Mouse (Mus musculus): Measurements from ENCODE around the gene Ranbp1.

Ranbp1 gene

GRCm38 (mm10) chr16:18233919-18234670, 14.4 kb downstream of the Ranbp1 start:
- no peak for DNase-seq

GRCm38 (mm10) chr16:18233451-18233850, 15.1 kb downstream of the Ranbp1 start:
- no peak for DNase-seq

- DNase-seq = no peak
These were observed 17.1 kb downstream of the Ranbp1 start for GRCm38 (mm10) chr16:18231451-18231850.

GRCm38 (mm10) chr16:18231047-18231446, 17.5 kb downstream of the Ranbp1 start:
- no peak for DNase-seq

GRCm38 (mm10) chr16:18230617-18231016, 17.9 kb downstream of the Ranbp1 start:
- no peak for DNase-seq

GRCm38 (mm10) chr16:18229622-18230021, 18.9 kb downstream of the Ranbp1 start:
- peak; percentile 70 to 80 for DNase-seq

- peak; percentile 80 to 84 for DNase-seq
These were observed 19.7 kb downstream of the Ranbp1 start for GRCm38 (mm10) chr16:18228856-18229255.

- peak in 1 of 2 experiments; percentile 13 for DNase-seq
These were observed 20.6 kb downstream of the Ranbp1 start for GRCm38 (mm10) chr16:18227897-18228422.

- DNase-seq = peak in 1 of 2 experiments; percentile 11
These were observed 21.3 kb downstream of the Ranbp1 start for GRCm38 (mm10) chr16:18227187-18227586.

GRCm38 (mm10) chr16:18222188-18222587, 26.3 kb downstream of the Ranbp1 start:
- peak in 1 of 2 experiments; percentile 4 for DNase-seq

- DNase-seq = peak in 1 of 2 experiments; percentile 45
These were observed 27.0 kb downstream of the Ranbp1 start for GRCm38 (mm10) chr16:18221543-18221898.

GRCm38 (mm10) chr16:18220856-18221542, 27.5 kb downstream of the Ranbp1 start:
- peak in 1 of 2 experiments; percentile 4 for DNase-seq

- DNase-seq = peak in 1 of 2 experiments; percentile 43
These were observed 28.5 kb downstream of the Ranbp1 start for GRCm38 (mm10) chr16:18220001-18220400.

- peak in 1 of 2 experiments; percentile 8 for DNase-seq
These were observed 29.9 kb downstream of the Ranbp1 start for GRCm38 (mm10) chr16:18218580-18218996.

GRCm38 (mm10) chr16:18217579-18217978, 31.0 kb downstream of the Ranbp1 start, which contains the start of gene Ccdc188:
TSS of gene Ccdc188 (plus strand) at chr16:18217879.
- DNase-seq = no peak

- no peak for DNase-seq
These were observed 33.7 kb downstream of the Ranbp1 start for GRCm38 (mm10) chr16:18214858-18215257.

- peak; percentile 73 to 83 for DNase-seq
These were observed 34.8 kb downstream of the Ranbp1 start for GRCm38 (mm10) chr16:18213689-18214088.

- DNase-seq = peak; percentile 99 to 100
These were observed 36.9 kb downstream of the Ranbp1 start for GRCm38 (mm10) chr16:18211417-18212171.

- peak; percentile 91 to 95 for DNase-seq
These were observed 37.7 kb downstream of the Ranbp1 start for GRCm38 (mm10) chr16:18210701-18211416.

GRCm38 (mm10) chr16:18203430-18204091, 45.0 kb downstream of the Ranbp1 start:
- DNase-seq = no peak

- no peak for DNase-seq
These were observed 46.5 kb downstream of the Ranbp1 start for GRCm38 (mm10) chr16:18202061-18202460.

GRCm38 (mm10) chr16:18201620-18202019, 46.9 kb downstream of the Ranbp1 start:
- DNase-seq = no peak
